Mouse (Mus musculus): ENCODE measurements at regions not wholly inside any gene's neighbourhood (a gene's known extent, or its start where the extent isn't known, plus 50 kb on each side); places are given as distances from the start of the nearest gene placed in this dataset.

DNA sequence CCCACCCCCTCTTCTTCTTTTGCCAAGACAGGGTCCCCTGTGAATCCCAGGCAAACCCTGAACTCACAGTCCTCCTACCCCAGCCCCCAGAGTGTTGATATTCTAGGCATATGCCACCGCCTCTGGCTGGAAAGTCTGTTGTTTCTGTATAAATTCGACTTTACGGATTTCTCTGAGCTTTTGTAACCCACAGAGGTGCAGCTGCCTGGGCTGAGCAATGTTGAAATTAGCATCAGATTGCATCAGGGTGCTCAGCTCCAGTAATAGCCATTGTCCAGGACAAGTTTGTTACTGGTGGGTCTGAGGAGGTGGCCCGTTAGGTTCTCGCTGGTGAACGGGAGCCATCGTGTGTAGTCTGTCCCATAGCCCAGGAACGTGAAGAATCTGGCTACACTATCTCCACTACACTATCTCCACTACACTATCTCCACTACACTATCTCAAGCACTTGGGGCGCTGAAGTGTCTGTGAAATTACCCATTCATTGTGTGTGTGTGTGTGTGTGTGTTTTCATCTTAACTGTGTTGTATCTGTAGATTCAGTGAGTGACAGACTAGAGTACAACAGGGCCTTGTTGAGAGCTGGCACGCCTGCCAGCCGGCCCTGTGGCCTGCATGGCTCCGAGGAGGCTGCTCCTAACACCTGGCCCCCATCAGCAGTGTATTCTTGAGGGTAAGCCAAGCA is 92.4 kb upstream of the Hnrnpk start:
- no peak overlapping the region for H3K4me3 ChIP-seq (replicated peaks; ENCODE audit: low read length)
- H3K9me3 ChIP-seq (ENCODE audit: low read length) = no peaks in the 10 kb centered on the region
- peaks cover 11% of the 10 kb centered on the region; the same call in 1 of the 2 replicates for H3K4me1 ChIP-seq (replicated peaks; ENCODE audit: low read depth, low read length)
- H3K27me3 ChIP-seq (ENCODE audit: insufficient read depth, low read length) = peaks cover 20% of the 10 kb centered on the region; the same call in 1 of the 2 replicates
- TF ChIP-seq POU5F1 (IDR thresholded peaks at IDR 0.05; ENCODE audit: borderline replicate concordance, low read length) = no peak
- TF ChIP-seq CTCF (conservative IDR thresholded peaks at IDR 0.05; ENCODE audit: low read length) = no peak
- TF ChIP-seq NANOG (IDR thresholded peaks at IDR 0.05; ENCODE audit: borderline replicate concordance, low read length) = no peak
- no peaks in the 10 kb centered on the region for H3K36me3 ChIP-seq (ENCODE audit: insufficient read depth, low read length)

DNA sequence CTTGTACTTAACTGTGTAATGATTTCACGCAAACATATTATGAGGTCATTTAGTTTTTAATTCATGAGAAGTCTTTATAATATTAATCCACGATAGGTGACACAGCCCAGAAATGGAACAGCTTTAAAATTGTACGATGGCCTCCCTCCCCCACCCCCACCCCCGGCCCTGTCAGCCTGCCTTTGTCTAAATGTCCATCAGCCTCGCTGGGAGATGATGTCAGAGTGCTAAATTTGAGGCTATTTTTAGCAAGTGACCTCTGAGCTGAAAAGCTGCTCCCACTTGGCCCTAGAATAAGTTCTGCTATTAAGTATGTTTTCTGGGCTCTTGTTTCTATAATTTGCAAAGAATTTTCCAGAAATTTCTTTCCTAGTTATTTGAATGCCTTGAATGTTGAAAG is 91.6 kb upstream of the Hnrnpk start:
- no peak for TF ChIP-seq NANOG (IDR thresholded peaks at IDR 0.05; ENCODE audit: borderline replicate concordance, low read length)
- no peak for TF ChIP-seq POU5F1 (IDR thresholded peaks at IDR 0.05; ENCODE audit: borderline replicate concordance, low read length)
- no peak for TF ChIP-seq CTCF (conservative IDR thresholded peaks at IDR 0.05; ENCODE audit: low read length)
- Histone ChIP-seq H3K4me1 (replicated peaks; ENCODE audit: low read depth, low read length) (peaks cover 11% of the 10 kb centered on the region; the same call in 1 of the 2 replicates), H3K4me3 (replicated peaks; ENCODE audit: low read length) (no peak overlapping the region), H3K27me3 (ENCODE audit: insufficient read depth, low read length) (peaks cover 20% of the 10 kb centered on the region; the same call in 1 of the 2 replicates), H3K9me3 (ENCODE audit: low read length) (no peaks in the 10 kb centered on the region), H3K36me3 (ENCODE audit: insufficient read depth, low read length) (no peaks in the 10 kb centered on the region)

DNA sequence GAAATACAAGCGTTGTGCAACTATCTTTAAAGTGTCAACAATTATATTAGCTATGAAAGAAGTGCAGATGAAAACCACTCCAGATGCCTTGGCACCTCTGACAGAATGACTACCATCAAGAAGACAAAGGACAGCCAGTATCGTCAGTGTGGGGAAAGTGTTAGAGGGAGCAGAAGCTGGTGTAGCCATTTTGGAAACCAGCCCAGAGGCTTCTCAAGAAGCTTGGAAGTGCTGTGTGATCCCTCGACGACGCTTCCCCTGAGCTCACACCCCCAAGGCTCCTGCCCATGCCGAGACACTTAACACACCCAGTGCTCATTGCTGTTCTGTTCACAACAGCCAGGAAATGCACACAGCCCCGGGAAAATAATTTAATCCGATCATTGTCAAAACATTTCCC is 87.7 kb upstream of the Hnrnpk start:
- no peaks in the 10 kb centered on the region for H3K9me3 ChIP-seq (ENCODE audit: low read length)
- no peak for TF ChIP-seq POU5F1 (IDR thresholded peaks at IDR 0.05; ENCODE audit: borderline replicate concordance, low read length)
- TF ChIP-seq CTCF (conservative IDR thresholded peaks at IDR 0.05; ENCODE audit: low read length) = no peak
- TF ChIP-seq NANOG (IDR thresholded peaks at IDR 0.05; ENCODE audit: borderline replicate concordance, low read length) = no peak
- peaks cover 9% of the 10 kb centered on the region; the same call in 1 of the 2 replicates for H3K27me3 ChIP-seq (ENCODE audit: insufficient read depth, low read length)

DNA sequence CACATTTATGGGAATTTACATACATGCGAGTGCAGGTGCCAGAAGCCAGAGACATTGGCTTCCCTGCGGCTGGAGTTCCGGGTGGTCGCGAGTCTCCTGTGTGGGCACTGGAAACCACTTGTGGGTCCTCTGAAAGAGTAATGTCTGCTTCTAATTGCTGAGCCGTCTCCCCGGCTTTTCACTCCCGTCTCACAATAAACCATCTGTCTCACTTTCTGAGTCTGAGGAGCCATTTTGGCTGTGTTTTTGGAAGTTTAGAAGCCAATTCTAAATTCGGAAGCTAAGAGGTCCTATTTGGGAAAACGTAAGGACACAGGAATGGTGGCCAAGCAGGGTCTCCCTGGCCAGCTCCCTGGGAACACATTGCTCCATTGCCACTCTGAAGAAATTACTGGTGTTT is 81.9 kb upstream of the Hnrnpk start:
- H3K36me3 ChIP-seq (ENCODE audit: insufficient read depth, low read length) = no peaks in the 10 kb centered on the region
- TF ChIP-seq NANOG (IDR thresholded peaks at IDR 0.05; ENCODE audit: borderline replicate concordance, low read length) (no peak), CTCF (conservative IDR thresholded peaks at IDR 0.05; ENCODE audit: low read length) (no peak), POU5F1 (IDR thresholded peaks at IDR 0.05; ENCODE audit: borderline replicate concordance, low read length) (no peak)

More for the DNA sequence above, 87.7 kb upstream of the Hnrnpk start:
- H3K36me3 ChIP-seq (ENCODE audit: insufficient read depth, low read length) = no peaks in the 10 kb centered on the region
- no peak overlapping the region for H3K4me3 ChIP-seq (replicated peaks; ENCODE audit: low read length)
- peaks cover 11% of the 10 kb centered on the region; the same call in 1 of the 2 replicates for H3K4me1 ChIP-seq (replicated peaks; ENCODE audit: low read depth, low read length)

DNA sequence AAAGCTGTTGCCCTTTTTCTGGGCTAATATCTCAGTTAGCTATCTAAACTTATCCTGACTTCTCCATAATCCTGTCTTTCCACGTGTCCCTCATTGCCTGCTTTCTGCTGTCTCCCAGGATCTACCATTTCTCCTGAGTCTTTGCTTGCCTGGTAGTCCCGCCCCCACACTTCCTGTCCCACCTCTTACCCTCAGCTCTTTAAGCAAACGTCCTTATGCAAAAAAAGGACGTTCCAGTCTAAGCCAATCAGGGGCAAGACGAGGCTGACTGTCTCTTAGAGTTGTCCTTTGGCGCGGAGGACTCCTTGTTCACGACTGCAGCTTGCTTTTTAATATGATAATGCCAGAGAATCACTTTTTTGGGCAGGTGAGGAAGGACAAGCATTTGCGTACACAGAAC is 79.6 kb upstream of the Hnrnpk start:
- Histone ChIP-seq H3K9me3 (ENCODE audit: low read length) (no peaks in the 10 kb centered on the region), H3K27me3 (ENCODE audit: insufficient read depth, low read length) (no peaks in the 10 kb centered on the region), H3K4me3 (replicated peaks; ENCODE audit: low read length) (peak overlapping the region; percentile 50), H3K36me3 (ENCODE audit: insufficient read depth, low read length) (no peaks in the 10 kb centered on the region), H3K4me1 (replicated peaks; ENCODE audit: low read depth, low read length) (peaks cover 42% of the 10 kb centered on the region)
- TF ChIP-seq NANOG (IDR thresholded peaks at IDR 0.05; ENCODE audit: borderline replicate concordance, low read length) (no peak), CTCF (conservative IDR thresholded peaks at IDR 0.05; ENCODE audit: low read length) (no peak), POU5F1 (IDR thresholded peaks at IDR 0.05; ENCODE audit: borderline replicate concordance, low read length) (no peak)

More for the DNA sequence above, 81.9 kb upstream of the Hnrnpk start:
- no peak overlapping the region for H3K4me3 ChIP-seq (replicated peaks; ENCODE audit: low read length)
- H3K27me3 ChIP-seq (ENCODE audit: insufficient read depth, low read length) = no peaks in the 10 kb centered on the region
- peaks cover 31% of the 10 kb centered on the region for H3K4me1 ChIP-seq (replicated peaks; ENCODE audit: low read depth, low read length)
- H3K9me3 ChIP-seq (ENCODE audit: low read length) = no peaks in the 10 kb centered on the region

DNA sequence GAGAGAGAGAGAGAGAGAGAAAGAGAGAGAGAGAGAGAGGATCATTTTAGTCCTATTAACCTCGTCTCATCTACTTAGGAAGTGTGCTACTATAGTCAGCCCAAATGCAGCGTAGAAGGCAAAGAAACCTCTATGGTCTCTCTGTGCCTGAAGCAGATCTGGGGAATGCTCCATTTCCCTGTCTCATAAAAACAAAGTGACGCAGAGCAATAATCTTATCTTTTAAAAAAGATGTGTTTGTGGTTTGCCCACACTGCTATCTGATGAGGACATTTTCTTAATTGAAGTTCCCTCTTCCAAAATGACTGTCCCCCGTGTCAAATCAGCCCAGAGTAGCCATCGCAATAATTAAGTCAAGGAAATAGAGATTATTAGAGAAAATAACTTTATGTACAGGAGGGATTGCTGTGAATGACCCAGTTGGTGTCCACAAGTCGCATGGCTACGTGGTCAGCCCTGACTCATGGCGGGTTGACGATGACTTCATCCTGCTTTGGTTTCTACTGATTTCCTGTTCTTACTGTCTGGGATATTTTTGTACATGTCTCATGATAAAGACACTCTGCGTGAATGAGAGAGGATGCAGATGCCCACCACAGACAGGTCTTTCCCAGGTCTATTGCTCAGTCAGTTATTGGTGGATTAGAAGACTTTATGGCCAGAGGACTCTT is 77.9 kb upstream of the Hnrnpk start:
- H3K9me3 ChIP-seq (ENCODE audit: low read length) = no peaks in the 10 kb centered on the region
- H3K4me3 ChIP-seq (replicated peaks; ENCODE audit: low read length) = no peak overlapping the region
- TF ChIP-seq CTCF (conservative IDR thresholded peaks at IDR 0.05; ENCODE audit: low read length) (no peak), NANOG (IDR thresholded peaks at IDR 0.05; ENCODE audit: borderline replicate concordance, low read length) (no peak), POU5F1 (IDR thresholded peaks at IDR 0.05; ENCODE audit: borderline replicate concordance, low read length) (no peak)
- H3K27me3 ChIP-seq (ENCODE audit: insufficient read depth, low read length) = no peaks in the 10 kb centered on the region
- no peaks in the 10 kb centered on the region for H3K36me3 ChIP-seq (ENCODE audit: insufficient read depth, low read length)
- peaks cover 53% of the 10 kb centered on the region for H3K4me1 ChIP-seq (replicated peaks; ENCODE audit: low read depth, low read length)

DNA sequence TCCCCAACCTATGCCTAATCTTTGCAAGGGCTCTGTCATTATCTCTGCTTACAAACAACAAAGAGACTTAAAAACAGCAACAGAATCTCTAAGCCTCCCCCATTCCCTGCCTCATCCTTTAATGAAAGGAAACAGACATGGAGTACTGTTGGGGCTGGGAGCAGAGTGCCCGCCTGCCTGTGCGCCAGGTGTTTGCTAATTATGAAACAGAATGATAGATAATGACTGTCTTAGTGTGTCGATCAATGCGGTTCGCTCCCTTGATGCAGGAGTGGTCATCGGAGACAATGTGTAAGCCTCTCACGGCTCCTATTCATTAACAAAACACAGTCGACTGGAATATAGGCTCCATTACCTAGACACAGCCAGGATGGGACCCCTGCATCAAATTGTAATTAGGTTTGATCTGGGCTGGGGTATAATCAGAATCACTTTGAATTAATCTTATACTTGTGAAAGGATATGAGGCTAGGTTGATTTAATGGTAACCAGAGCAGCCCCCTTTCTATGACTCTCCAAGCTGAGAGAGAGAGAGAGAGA is 77.3 kb upstream of the Hnrnpk start:
- no peaks in the 10 kb centered on the region for H3K36me3 ChIP-seq (ENCODE audit: insufficient read depth, low read length)
- no peak overlapping the region for H3K4me3 ChIP-seq (replicated peaks; ENCODE audit: low read length)
- no peak for TF ChIP-seq POU5F1 (IDR thresholded peaks at IDR 0.05; ENCODE audit: borderline replicate concordance, low read length)
- TF ChIP-seq CTCF (conservative IDR thresholded peaks at IDR 0.05; ENCODE audit: low read length) = no peak
- H3K9me3 ChIP-seq (ENCODE audit: low read length) = no peaks in the 10 kb centered on the region
- H3K4me1 ChIP-seq (replicated peaks; ENCODE audit: low read depth, low read length) = peaks cover 58% of the 10 kb centered on the region
- H3K27me3 ChIP-seq (ENCODE audit: insufficient read depth, low read length) = no peaks in the 10 kb centered on the region

DNA sequence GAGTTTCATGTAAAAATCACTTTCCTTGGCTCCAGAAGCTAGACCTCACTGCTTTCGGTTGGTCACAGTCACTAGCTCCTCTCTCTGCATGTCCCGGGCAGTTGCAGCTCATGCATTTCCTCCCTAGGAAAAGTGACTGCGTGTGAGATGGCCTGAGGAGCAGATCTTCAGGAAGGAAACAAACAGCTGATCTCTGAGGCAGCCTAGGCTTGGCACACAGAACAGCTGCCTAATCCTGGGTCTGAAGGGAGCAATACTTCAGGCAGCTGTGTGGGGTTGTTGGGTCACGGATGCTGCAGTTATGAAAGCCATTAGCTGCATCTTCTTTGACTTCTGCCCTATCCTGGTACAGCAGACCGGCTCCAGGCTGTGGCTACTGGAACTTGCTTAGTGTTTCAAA is 75.3 kb upstream of the Hnrnpk start:
- Histone ChIP-seq H3K36me3 (ENCODE audit: insufficient read depth, low read length) (no peaks in the 10 kb centered on the region), H3K4me1 (replicated peaks; ENCODE audit: low read depth, low read length) (peaks cover 72% of the 10 kb centered on the region), H3K27me3 (ENCODE audit: insufficient read depth, low read length) (no peaks in the 10 kb centered on the region), H3K9me3 (ENCODE audit: low read length) (no peaks in the 10 kb centered on the region), H3K4me3 (replicated peaks; ENCODE audit: low read length) (no peak overlapping the region)
- no peak for TF ChIP-seq CTCF (conservative IDR thresholded peaks at IDR 0.05; ENCODE audit: low read length)
- TF ChIP-seq NANOG (IDR thresholded peaks at IDR 0.05; ENCODE audit: borderline replicate concordance, low read length) = no peak
- TF ChIP-seq POU5F1 (IDR thresholded peaks at IDR 0.05; ENCODE audit: borderline replicate concordance, low read length) = no peak
